Mouse (Mus musculus) left cerebral cortex, postnatal 14 days (tissue): ENCODE measurements around the gene Smim12. TPM values are rescaled to one million over a fixed set of nuclear protein-coding genes. Genes with fewer than 3 reads are reported as not detected.

ENCODE experiments used
- DNase-seq, 2 experiments: peaks; one replicate each; pipeline ENCODE4 v3.0.0; 2021 to 2022; ENCODE audit warnings: low spot score in 2 of 2, mixed read lengths in 1 of 2
- intact Hi-C: fragments of 180-260 bp; cut with DNase I; formaldehyde crosslinking; loops from one replicate; pipeline ENCODE4 v1.15.1; 2025
- total RNA-seq, 2 experiments: library from RNA; stranded (reverse); gene quantifications; 2 replicates each; pipeline ENCODE4 v1.2.3; 2021

Smim12 gene
- total RNA-seq, 2 experiments from 2014 or later: 47.2 to 47.6 TPM

GRCm38 (mm10) chr4:127232551-127232950 is 11.0 kb upstream of the Smim12 start:
- no peak for DNase-seq
- intact Hi-C loops: no loop called here

- intact Hi-C loops: loop anchor here (2.0 kb wide), 1 partner anchor 61 kb away; no protein-coding TSS in a partner anchor
- DNase-seq: no peak
These were observed 10.0 kb upstream of the Smim12 start for GRCm38 (mm10) chr4:127233416-127234125.

GRCm38 (mm10) chr4:127235742-127236487 is 7.7 kb upstream of the Smim12 start:
- intact Hi-C loops: loop anchor here (2.0 kb wide), 1 partner anchor 63 kb away; no protein-coding TSS in a partner anchor
- DNase-seq: peak; percentile 66 to 85

GRCm38 (mm10) chr4:127236631-127237030 is 7.0 kb upstream of the Smim12 start:
- intact Hi-C loops: no loop called here
- DNase-seq: no peak

GRCm38 (mm10) chr4:127237271-127237670 is 6.3 kb upstream of the Smim12 start:
- no peak for DNase-seq
- intact Hi-C loops: no loop called here

GRCm38 (mm10) chr4:127242696-127243095 is 888 bp upstream of the Smim12 start:
- DNase-seq: no peak
- intact Hi-C loops: loop anchor here (5.0 to 10.0 kb wide), 2 partner anchors 165 to 208 kb away; partner anchors contain the start of gene Zmym6

- intact Hi-C loops: loop anchor here (5.0 to 10.0 kb wide), 2 partner anchors 167 to 209 kb away; partner anchors contain the start of gene Zmym6
- no peak for DNase-seq
These were observed 369 bp downstream of the Smim12 start for GRCm38 (mm10) chr4:127243953-127244352.

GRCm38 (mm10) chr4:127249701-127250349 is 6.2 kb downstream of the Smim12 start:
- intact Hi-C loops: loop anchor here (2.0 to 10.0 kb wide), 2 partner anchors 69 to 215 kb away; no protein-coding TSS in a partner anchor

GRCm38 (mm10) chr4:127251963-127252585 is 8.5 kb downstream of the Smim12 start:
- intact Hi-C loops: loop anchor here (2.0 kb wide), 1 partner anchor 67 kb away; no protein-coding TSS in a partner anchor
- peak in 1 of 2 experiments; percentile 56 for DNase-seq

More at GRCm38 (mm10) chr4:127249701-127250349, 6.2 kb downstream of the Smim12 start:
- peak; percentile 99 for DNase-seq

- DNase-seq: no peak
- intact Hi-C loops: no loop called here
These were observed 13.2 kb downstream of the Smim12 start for GRCm38 (mm10) chr4:127256739-127257138.

GRCm38 (mm10) chr4:127258186-127258897 is 14.8 kb downstream of the Smim12 start:
- no peak for DNase-seq
- intact Hi-C loops: no loop called here

- intact Hi-C loops: no loop called here
- DNase-seq: no peak
These were observed 18.0 kb downstream of the Smim12 start for GRCm38 (mm10) chr4:127261601-127262000.

- intact Hi-C loops: no loop called here
- no peak for DNase-seq
These were observed 20.0 kb downstream of the Smim12 start for GRCm38 (mm10) chr4:127263438-127264182.

- DNase-seq: no peak
- intact Hi-C loops: no loop called here
These were observed 20.6 kb downstream of the Smim12 start for GRCm38 (mm10) chr4:127264183-127264554.

- intact Hi-C loops: no loop called here
- DNase-seq: no peak
These were observed 34.9 kb downstream of the Smim12 start for GRCm38 (mm10) chr4:127278451-127279001.

GRCm38 (mm10) chr4:127279241-127279640 is 35.7 kb downstream of the Smim12 start:
- intact Hi-C loops: no loop called here
- no peak for DNase-seq

- intact Hi-C loops: no loop called here
- DNase-seq: no peak
These were observed 43.3 kb downstream of the Smim12 start for GRCm38 (mm10) chr4:127286907-127287306.

GRCm38 (mm10) chr4:127289039-127289548 is 45.5 kb downstream of the Smim12 start:
- intact Hi-C loops: no loop called here
- no peak for DNase-seq
